In genomic region chr17:49085111-49085510, GRCm38 (mm10) we compare ENCODE assay signal across 13 mouse cellular contexts.
"Had no signal": no experiment of that assay in that cellular context is flagged by ENCODE, and none has a peak within 500 bp of the region (broad histone marks: within the 10 kb centered on the region; RNA-seq: fewer than 3 reads in every experiment).

No protein-coding gene starts in this region.

- H3K4me3 ChIP-seq: limb, embryonic 15.5 days; liver, embryonic 12.5 days; midbrain, embryonic 10.5 days; midbrain, embryonic 15.5 days; neural tube, embryonic 13.5 days; stomach, embryonic 15.5 days had no signal

- DNase-seq: kidney, adult 8-10 months; kidney, postnatal 25 days; lung, postnatal 10 days; lung, postnatal 4 days; spleen, adult 18-20 months; thymus, postnatal 36 days had no signal

- ATAC-seq: intestine, embryonic 16.5 days; liver, embryonic 12.5 days; midbrain, embryonic 15.5 days had no signal

- H3K27ac ChIP-seq: limb, embryonic 15.5 days; liver, embryonic 12.5 days; midbrain, embryonic 10.5 days; midbrain, embryonic 15.5 days; neural tube, embryonic 13.5 days; stomach, embryonic 15.5 days had no signal
